Mouse (Mus musculus): ENCODE measurements around the gene Nploc4.

DNA sequence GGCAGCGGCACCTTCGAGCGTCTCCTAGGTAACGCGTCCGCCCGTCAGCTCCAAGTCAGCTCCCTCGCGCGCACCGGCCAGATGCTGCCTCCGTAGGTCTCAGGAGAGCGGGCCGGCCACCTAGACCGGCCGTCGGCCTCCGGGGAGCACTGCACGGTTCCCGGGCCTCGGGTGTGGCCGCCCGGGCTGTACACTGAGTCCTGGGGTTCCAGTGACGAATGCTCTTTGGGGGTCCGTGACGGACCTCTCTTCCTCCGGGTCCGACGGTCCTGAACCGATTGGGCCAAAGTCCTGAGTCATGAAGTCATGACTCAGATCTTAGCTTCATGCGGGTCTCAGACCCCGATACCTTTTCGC, 30.2 kb upstream of the Nploc4 start:
- no peak for TF ChIP-seq GATA1 (IDR thresholded peaks at IDR 0.05; ENCODE audit: low read length)
- no peak for TF ChIP-seq TAL1 (IDR thresholded peaks at IDR 0.05; ENCODE audit: low read length)
